Mouse (Mus musculus) B cell, adult 2 months (primary cell): ENCODE measurements around the gene Mb.

Experiments
- DNase-seq, 2 experiments: peaks; one replicate each; pipeline ENCODE4 v3.0.0; 2022

Gene Mb

DNA sequence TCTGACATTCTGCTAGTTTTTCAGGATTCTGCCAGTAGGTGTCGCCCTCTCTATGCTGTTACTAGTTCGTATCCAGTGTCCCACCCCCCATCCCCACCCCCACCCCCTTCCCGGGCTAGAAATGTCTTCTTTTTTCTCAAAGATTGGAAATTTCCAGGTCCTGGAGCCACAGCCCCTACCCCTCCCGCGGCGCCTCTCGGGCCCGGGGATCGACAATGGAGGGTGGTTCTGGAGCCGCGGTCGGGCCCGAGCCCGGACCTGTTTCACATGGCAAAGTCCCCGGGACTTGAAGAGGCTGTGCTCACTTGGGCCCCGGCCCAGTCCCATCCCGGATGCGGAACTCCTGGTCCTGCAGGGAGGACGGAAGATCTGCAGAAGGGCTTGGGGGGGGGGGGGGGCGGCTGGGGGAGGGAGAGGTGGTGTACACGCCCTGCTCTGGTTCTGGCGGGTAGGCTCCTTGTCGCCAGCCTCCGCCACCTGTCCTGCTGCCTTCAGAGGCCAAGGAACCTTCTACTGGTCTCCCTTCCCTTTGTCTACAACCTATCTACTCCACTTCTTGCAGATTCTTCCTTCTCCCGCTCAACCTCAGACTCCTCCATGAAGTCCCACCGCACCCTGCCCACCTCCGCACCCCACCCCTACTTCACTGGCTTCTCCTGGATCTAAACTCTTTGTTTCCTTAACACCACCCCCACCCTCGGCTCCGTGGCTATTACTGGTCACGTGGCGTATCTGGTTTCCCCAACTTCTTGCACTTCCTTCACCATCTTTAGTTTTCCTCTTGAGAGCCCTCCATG lies 76.4 kb downstream of the Mb start:
- DNase-seq, result peak; percentile 70 to 73

GRCm38 (mm10) chr15:76973272-76973854 lies 77.1 kb downstream of the Mb start:
- no peak for DNase-seq

DNA sequence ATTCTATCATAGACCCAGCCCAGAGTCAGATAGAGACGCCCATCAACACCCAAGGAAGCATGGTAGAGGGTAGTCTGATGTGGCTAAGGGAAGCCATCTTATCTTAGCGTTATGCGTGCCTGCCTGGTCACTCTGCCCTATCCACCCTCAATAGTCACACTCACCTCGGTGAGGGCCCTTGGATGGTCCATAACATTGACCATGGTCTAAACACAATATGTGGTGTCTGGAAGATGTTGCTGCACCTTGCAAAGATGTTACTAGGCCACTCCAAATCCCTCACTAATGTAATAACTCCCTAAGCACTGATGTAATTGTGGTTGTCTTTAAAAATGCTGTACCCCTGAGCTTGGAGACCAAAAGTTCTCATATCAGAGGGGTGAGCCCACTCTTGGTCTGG lies 77.8 kb downstream of the Mb start:
- DNase-seq, result no peak
